Mouse (Mus musculus) spleen, adult 18-20 months (tissue): ENCODE data around the gene Olfr983.

ENCODE experiments used
- DNase-seq, 2 experiments: peaks; one replicate each; pipeline ENCODE4 v3.0.0; 2022; ENCODE audit warnings: mixed read lengths in 2 of 2

Gene Olfr983

GRCm38 (mm10) chr9:40093495-40093894 is at the start of gene Olfr983:
Olfr983 (minus strand) TSS chr9:40093595.
- DNase-seq: no peak

- DNase-seq: no peak
Observed at GRCm38 (mm10) chr9:40141544-40141943, 48.1 kb upstream of the Olfr983 start.

- DNase-seq: no peak
Observed at GRCm38 (mm10) chr9:40139484-40139883, 46.1 kb upstream of the Olfr983 start.

- no peak for DNase-seq
Observed at GRCm38 (mm10) chr9:40136987-40137688, 43.7 kb upstream of the Olfr983 start.

GRCm38 (mm10) chr9:40130556-40130955 is 37.2 kb upstream of the Olfr983 start:
- no peak for DNase-seq

GRCm38 (mm10) chr9:40130084-40130483 is 36.7 kb upstream of the Olfr983 start, which contains the start of gene Olfr985:
Olfr985 (minus strand) TSS chr9:40130184.
- no peak for DNase-seq

- no peak for DNase-seq
Observed at GRCm38 (mm10) chr9:40117287-40117659, 23.9 kb upstream of the Olfr983 start.

GRCm38 (mm10) chr9:40116645-40117286 is 23.4 kb upstream of the Olfr983 start:
- no peak for DNase-seq

- DNase-seq: no peak
Observed at GRCm38 (mm10) chr9:40114106-40114505, 20.7 kb upstream of the Olfr983 start, which contains the start of gene Olfr984. Olfr984 (minus strand) TSS chr9:40114206.

- DNase-seq: no peak
Observed at GRCm38 (mm10) chr9:40094769-40095168, 1.4 kb upstream of the Olfr983 start.

GRCm38 (mm10) chr9:40073529-40073928 is 19.9 kb downstream of the Olfr983 start, which contains the start of gene Olfr982:
Olfr982 (plus strand) TSS chr9:40073829.
- no peak for DNase-seq

GRCm38 (mm10) chr9:40050138-40050537 is 43.3 kb downstream of the Olfr983 start:
- no peak for DNase-seq
